Mouse (Mus musculus): ENCODE results near the gene Glrx2. TPM values are rescaled to one million over a fixed set of nuclear protein-coding genes. Genes with fewer than 3 reads are reported as not detected.

Gene Glrx2
- total RNA-seq, 2 experiments from 2014 or later: 114 to 120 TPM

- no peak overlapping the region for H3K27ac ChIP-seq
- no peak for DNase-seq (ENCODE audit: extremely low spot score in 1 of 2, low spot score in 2 of 2)
- H3K4me3 ChIP-seq: no peak overlapping the region
- no peak for TF ChIP-seq CTCF (IDR thresholded peaks at IDR 0.05)
- intact Hi-C loops (cut with DNase I): no loop called here
These were observed 8.4 kb downstream of the Glrx2 start for GRCm38 (mm10) chr1:143724456-143725064.

- no peak for DNase-seq (ENCODE audit: extremely low spot score in 1 of 2, low spot score in 2 of 2)
- H3K27ac ChIP-seq: no peak overlapping the region
- no peak overlapping the region for H3K4me3 ChIP-seq
- no peak for TF ChIP-seq CTCF (IDR thresholded peaks at IDR 0.05)
- intact Hi-C loops (cut with DNase I): no loop called here
These were observed 11.7 kb downstream of the Glrx2 start for GRCm38 (mm10) chr1:143727701-143728445.

GRCm38 (mm10) chr1:143730899-143731298, 14.8 kb downstream of the Glrx2 start:
- intact Hi-C loops (cut with DNase I): no loop called here
- DNase-seq (ENCODE audit: extremely low spot score in 1 of 2, low spot score in 2 of 2): no peak
- TF ChIP-seq CTCF (IDR thresholded peaks at IDR 0.05): peak; percentile 24
- H3K4me3 ChIP-seq: no peak overlapping the region
- H3K27ac ChIP-seq: no peak overlapping the region

GRCm38 (mm10) chr1:143731691-143732090, 15.6 kb downstream of the Glrx2 start:
- H3K4me3 ChIP-seq: no peak overlapping the region
- no peak for DNase-seq (ENCODE audit: extremely low spot score in 1 of 2, low spot score in 2 of 2)
- intact Hi-C loops (cut with DNase I): no loop called here
- no peak for TF ChIP-seq CTCF (IDR thresholded peaks at IDR 0.05)
- H3K27ac ChIP-seq: no peak overlapping the region

GRCm38 (mm10) chr1:143733914-143734410, 17.8 kb downstream of the Glrx2 start:
- intact Hi-C loops (cut with DNase I): no loop called here
- no peak overlapping the region for H3K27ac ChIP-seq
- no peak for TF ChIP-seq CTCF (IDR thresholded peaks at IDR 0.05)

GRCm38 (mm10) chr1:143738811-143739210, 22.7 kb downstream of the Glrx2 start:
- intact Hi-C loops (cut with DNase I): loop anchor here (1.0 kb wide), 1 partner anchor 37 kb away; the partner anchor contains the start of gene Cdc73
- Histone ChIP-seq H3K27ac (peak overlapping the region; percentile 90), H3K4me3 (peak overlapping the region; percentile 81)
- TF ChIP-seq CTCF (IDR thresholded peaks at IDR 0.05): no peak
- no peak for DNase-seq (ENCODE audit: extremely low spot score in 1 of 2, low spot score in 2 of 2)

More at GRCm38 (mm10) chr1:143733914-143734410, 17.8 kb downstream of the Glrx2 start:
- no peak overlapping the region for H3K4me3 ChIP-seq
- no peak for DNase-seq (ENCODE audit: extremely low spot score in 1 of 2, low spot score in 2 of 2)

- TF ChIP-seq CTCF (IDR thresholded peaks at IDR 0.05): no peak; the same call in 1 of the 2 replicates
- Histone ChIP-seq H3K4me3 (peak overlapping the region; percentile 81), H3K27ac (peak overlapping the region; percentile 90)
- peak; percentile 93 to 95 for DNase-seq (ENCODE audit: extremely low spot score in 1 of 2, low spot score in 2 of 2)
- intact Hi-C loops (cut with DNase I): loop anchor here (1.0 kb wide), 1 partner anchor 37 kb away; the partner anchor contains the start of gene Cdc73
These were observed 23.5 kb downstream of the Glrx2 start for GRCm38 (mm10) chr1:143739361-143740350.

GRCm38 (mm10) chr1:143740581-143740980, 24.4 kb downstream of the Glrx2 start:
- DNase-seq (ENCODE audit: extremely low spot score in 1 of 2, low spot score in 2 of 2): no peak
- intact Hi-C loops (cut with DNase I): no loop called here
- TF ChIP-seq CTCF (IDR thresholded peaks at IDR 0.05): no peak
- H3K4me3 ChIP-seq: no peak overlapping the region; the same call in 1 of the 2 replicates
- H3K27ac ChIP-seq: no peak overlapping the region; the same call in 1 of the 2 replicates

GRCm38 (mm10) chr1:143741331-143741730, 25.2 kb downstream of the Glrx2 start:
- no peak for TF ChIP-seq CTCF (IDR thresholded peaks at IDR 0.05)
- no peak overlapping the region for H3K4me3 ChIP-seq
- intact Hi-C loops (cut with DNase I): no loop called here
- no peak overlapping the region for H3K27ac ChIP-seq
- DNase-seq (ENCODE audit: extremely low spot score in 1 of 2, low spot score in 2 of 2): no peak

GRCm38 (mm10) chr1:143742186-143742585, 26.0 kb downstream of the Glrx2 start:
- TF ChIP-seq CTCF (IDR thresholded peaks at IDR 0.05): no peak
- intact Hi-C loops (cut with DNase I): no loop called here
- no peak for DNase-seq (ENCODE audit: extremely low spot score in 1 of 2, low spot score in 2 of 2)
- H3K27ac ChIP-seq: no peak overlapping the region
- no peak overlapping the region for H3K4me3 ChIP-seq

- H3K4me3 ChIP-seq: no peak overlapping the region
- H3K27ac ChIP-seq: no peak overlapping the region
- intact Hi-C loops (cut with DNase I): no loop called here
- no peak for TF ChIP-seq CTCF (IDR thresholded peaks at IDR 0.05)
- no peak for DNase-seq (ENCODE audit: extremely low spot score in 1 of 2, low spot score in 2 of 2)
These were observed 29.7 kb downstream of the Glrx2 start for GRCm38 (mm10) chr1:143745871-143746270.

Measured in left cerebral cortex, adult 2 months (tissue).